Mouse (Mus musculus): ENCODE data around the gene Slain2.
"Not testable (repeated sequence)": the region's sequence is repeated elsewhere in the genome, so short reads cannot be mapped to it uniquely, and the experiment has no call there.

Slain2 gene

DNA sequence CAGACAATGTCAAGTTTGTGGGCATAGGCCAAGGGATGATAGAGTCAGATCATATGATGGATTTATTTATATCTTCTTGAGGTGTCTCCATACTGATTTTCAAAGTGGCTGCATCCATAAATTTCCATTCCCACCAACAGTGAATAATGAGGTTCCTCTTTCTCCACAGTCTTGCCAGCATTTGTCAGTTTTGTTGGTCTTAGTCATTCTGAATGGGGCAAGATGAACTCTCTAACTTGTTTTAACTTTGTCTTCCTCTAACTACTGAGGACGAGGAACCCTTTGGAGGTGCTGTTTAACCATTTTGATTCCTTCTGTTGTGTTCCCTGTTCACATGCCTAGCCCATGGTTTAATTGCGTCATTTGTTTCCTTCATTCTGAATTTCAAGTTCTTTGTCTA lies 36.1 kb downstream of the Slain2 start:
- DNase-seq (ENCODE audit: low read depth, low spot score), result no peak

DNA sequence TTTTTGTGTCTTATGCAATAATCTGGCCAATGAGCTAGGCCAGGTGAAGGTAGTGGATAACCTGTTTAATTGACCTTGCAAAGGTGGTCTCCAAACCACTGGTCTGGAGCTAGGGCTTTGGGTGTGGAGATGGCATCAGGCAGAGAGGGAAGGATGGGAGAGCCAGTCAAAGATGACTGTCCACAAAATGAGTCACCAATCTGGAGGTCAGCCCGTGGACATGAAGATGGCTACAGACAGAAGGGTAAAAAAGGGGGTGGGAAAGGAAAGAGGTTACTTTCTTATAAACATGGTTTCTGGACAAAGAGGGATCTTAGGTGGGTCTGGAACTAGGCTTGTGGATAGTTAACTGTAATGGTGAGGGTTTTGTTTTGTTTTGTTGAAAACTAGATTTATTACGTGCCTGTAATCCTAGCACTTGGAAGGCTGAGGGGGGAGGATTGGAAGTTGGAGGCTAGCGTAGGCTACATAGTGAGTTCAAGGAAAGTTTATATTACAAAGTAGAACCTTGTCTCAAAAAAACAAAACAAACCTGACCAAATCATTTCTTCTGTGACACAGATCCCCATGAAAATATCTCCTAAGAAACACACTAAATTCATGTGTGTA lies 40.0 kb downstream of the Slain2 start:
- DNase-seq (ENCODE audit: low read depth, low spot score), result no peak

DNA sequence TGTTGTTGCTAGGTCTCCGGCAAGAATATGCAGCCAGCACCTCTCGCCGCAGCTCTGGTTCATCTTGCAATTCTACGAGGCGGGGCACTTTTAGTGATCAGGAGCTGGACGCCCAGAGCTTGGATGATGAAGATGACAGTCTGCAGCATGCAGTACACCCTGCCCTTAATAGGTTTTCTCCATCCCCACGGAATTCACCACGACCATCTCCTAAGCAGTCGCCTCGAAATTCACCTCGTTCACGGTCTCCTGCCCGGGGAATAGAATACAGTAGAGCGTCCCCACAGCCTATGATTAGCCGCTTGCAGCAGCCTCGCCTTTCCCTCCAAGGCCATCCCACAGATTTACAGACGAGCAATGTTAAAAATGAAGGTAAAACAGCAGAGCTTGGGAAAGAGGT lies 43.2 kb downstream of the Slain2 start:
- DNase-seq (ENCODE audit: low read depth, low spot score), result no peak

DNA sequence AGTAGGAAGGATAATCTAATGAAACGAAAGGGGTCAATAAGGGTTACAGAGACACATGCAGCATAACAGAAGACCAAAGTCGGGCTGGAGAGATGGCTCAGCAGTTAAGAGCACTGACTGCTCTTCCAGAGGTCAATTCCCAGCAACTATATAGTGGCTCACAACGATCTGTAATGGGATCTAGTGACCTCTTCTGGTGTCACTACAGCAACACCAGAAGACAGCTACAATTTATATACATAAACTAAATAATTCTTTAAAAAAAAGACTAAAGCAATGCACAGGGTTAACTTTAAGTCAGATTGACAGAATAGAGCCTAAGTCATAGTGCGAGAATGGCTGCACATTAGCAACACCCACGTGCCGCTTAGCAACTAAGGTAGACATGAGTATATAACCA lies 46.0 kb downstream of the Slain2 start:
- DNase-seq (ENCODE audit: low read depth, low spot score), result no peak

DNA sequence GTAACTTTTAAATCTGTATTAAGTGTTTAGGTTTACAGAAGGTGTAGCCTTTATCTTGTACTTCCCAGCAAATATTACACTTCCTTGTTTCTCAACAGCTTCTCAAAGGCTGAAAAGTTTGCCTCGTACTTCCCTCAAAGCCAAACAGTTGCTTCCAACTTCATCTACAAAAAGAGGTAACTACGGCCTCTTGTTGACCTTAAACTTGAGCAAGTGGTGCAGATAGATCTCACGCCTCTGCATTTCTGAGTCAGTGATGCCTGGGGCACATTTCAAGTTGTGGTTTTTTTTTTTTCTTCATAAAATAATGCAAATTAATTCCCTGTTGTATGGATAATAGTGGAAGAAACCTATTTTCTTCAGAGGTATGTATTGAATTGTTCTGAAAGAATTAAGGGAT lies 51.6 kb downstream of the Slain2 start:
- no peak for DNase-seq (ENCODE audit: low read depth, low spot score)

DNA sequence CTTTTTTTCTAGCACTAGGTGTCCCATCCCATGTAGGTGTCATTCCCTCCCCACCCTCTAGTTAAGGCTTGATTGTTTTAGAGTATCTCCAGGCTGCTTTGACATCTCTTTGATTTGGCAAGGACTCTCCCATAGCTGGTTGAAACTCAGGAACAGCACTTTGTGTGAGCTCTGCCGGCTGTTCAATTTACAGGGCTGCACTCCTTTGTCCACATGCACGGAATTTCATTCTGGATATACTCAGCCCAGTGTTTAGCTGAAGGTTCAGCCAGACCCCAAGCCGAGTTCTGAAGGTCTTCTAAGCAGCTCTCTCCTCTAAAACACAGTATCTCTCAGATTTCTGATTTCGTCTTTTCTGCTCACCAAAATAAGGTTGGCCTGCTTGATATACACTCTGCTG lies 58.3 kb downstream of the Slain2 start:
- no peak for DNase-seq (ENCODE audit: low read depth, low spot score)

DNA sequence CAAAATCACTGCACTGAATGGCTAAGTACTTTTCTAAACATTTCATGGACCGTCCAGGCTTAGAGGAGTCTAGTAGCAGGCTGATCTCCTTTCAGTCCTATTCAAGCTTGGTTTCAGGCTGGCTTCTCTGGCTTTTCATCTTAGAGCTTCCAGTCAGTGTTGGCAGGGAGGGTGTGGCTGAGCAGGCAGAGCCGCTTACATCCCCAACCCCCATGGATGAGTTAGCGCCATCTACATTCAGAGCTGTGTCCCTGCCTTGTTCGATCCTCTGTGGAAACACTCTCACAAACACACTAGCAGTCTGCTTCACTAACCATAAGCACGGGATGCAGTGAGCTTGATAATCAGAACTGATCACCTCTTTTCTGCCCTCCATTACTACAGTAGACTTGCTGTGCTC lies 58.8 kb downstream of the Slain2 start:
- no peak for DNase-seq (ENCODE audit: low read depth, low spot score)

DNA sequence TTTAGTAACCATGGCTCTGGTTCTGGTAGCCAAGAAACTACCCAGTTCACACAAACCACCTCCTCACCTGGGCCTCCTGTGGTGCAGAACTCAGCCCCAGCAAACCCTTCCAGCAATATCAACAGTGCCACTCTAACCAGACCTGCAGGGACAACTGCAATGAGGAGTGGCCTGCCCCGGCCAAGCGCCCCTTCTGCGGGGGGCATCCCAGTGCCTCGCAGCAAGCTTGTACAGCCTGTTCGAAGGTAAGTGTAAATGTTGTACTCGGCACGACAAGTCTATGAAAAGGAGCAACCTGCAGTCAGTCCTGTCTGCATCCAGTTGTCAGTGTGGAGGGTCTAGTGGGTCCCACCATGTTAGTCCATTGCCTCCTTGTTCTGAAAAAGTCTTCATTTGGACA lies 60.5 kb downstream of the Slain2 start, which contains the start of gene Gm10135:
TSS of gene Gm10135 (minus strand) at position 101 of the 400 bp plus-strand sequence.
- no peak for DNase-seq (ENCODE audit: low read depth, low spot score)

DNA sequence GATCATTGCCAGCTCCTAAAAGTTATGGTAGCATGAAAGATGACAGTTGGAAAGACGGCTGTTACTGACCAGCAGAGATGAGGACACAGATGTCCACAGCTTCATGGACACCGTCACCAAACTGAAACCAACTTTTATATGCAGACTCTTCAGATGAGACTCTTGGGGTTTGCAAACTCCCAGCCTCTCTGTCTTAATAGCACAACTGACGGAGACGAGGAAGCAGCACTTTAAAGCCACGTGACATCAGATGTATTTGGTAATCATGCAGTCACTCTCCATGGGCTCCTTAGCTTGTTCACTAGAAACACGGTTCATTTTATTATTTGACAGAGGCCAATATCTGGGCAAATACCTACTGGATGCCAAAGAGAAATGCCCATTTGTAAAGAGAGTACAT lies 61.9 kb downstream of the Slain2 start:
- DNase-seq (ENCODE audit: low read depth, low spot score), result no peak

DNA sequence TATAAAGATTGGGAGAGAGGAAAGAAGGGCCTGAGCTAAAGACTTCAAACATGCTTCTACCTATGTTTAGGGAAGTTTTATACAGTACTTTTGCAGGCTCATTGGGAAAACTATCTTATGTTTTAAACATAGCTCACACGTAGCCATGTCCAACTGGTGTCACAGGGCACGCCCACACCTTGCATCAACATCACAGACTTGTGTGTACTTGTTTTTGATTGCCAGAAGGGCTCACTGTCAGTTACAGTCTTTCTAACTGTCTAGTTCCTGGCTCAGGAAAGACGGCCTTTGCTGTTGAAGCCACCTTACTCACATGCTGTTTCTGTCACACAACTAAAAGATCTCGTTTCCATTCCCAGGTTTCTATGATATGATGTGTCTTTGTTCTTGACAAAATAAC lies 62.4 kb downstream of the Slain2 start:
- no peak for DNase-seq (ENCODE audit: low read depth, low spot score)

DNA sequence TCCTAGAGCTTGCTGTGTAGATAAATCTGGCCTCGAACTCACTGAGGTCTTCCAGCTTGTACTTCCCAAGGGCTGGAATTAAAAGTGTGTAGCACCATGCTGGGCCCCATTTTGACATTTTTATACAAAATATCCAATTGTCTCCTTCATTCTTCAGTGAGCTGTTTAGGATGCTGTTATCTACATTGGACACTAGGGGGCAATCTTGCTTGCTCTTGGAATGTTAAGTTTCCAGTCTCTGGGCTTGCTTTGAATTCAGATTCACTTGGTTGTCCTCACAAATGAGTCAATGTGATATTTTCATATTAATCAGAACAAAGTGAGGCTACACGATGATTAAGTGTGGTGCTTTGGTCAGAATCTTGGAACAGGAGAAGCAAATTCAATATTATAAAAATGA lies 70.0 kb downstream of the Slain2 start:
- peak; percentile 65 for DNase-seq (ENCODE audit: low read depth, low spot score)

DNA sequence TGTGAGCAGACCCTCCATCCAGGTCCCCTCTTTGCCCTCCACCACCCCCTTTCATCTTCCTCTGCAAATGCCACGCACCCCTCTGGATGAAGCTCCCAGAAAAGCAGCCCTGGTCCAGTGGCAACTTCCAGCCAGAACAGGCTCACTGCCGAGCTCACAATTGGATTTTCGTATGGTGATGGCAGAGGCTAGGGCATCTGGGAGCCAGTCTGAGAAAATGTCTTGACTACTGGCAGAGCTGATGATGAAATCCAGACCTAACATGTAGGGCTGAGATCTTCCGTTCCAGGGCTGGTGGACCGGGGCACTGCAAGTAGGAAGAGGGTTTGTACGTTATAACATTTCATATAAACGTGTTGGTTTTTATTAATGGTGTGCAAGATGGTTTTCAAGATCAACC lies 73.7 kb downstream of the Slain2 start:
- DNase-seq (ENCODE audit: low read depth, low spot score), result no peak

DNA sequence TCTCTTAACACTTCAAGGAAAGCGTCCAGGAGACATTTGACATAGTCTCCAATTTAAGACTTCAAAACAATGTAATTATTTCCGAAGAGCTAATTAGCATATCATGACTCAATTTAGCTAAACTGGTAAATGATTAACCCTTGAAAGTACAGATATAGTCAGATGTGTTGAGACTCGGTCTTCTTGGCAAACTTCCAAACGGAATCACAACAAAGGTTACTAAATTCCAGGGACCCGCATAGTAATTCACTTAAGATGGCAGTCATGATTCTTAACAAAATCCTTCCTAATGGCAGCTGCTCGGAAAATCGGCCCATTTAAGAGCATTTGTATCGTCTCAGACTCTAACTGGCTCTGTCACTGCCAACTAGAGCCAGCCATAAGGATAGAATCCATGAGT lies 75.7 kb downstream of the Slain2 start:
- no peak for DNase-seq (ENCODE audit: low read depth, low spot score)

DNA sequence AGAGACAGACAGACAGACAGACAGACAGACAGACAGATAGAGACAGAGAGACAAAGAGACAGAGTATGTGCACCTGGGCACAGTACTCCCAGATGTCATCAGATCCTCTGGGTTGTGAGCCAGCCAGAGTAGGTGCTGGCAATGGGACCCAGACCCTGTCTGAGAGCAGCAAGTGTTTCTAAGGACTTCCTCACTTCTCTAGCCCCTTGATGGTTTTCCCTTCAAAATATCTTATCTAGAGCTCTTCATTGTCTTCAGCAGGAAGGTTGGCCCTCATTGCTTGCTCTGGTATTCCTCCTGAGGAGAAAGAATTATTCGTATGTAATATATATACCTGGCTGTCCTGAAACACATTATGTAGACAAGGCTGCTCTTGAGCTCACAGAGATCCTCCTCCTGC lies 78.4 kb downstream of the Slain2 start:
- no peak for DNase-seq (ENCODE audit: low read depth, low spot score)

DNA sequence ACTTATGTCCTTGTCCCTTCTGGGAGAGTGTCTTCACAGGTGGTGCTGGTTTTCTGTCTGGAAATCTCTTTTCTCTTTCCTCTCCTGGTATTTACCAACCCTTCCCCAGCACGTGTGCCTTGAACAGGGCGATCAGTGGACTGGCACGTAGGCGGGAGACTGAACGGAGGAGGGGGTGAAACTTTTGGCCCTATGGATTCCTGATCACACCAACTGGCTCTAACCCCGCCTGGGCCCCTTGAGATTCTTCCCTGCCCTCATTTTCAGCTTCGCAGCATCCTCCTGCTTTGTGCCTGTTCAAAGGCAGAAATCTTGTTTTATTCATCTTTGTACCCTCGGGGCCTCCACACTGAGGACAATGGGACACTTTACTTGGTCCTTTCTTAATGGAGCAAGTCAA lies 80.3 kb downstream of the Slain2 start:
- no peak for DNase-seq (ENCODE audit: low read depth, low spot score)

DNA sequence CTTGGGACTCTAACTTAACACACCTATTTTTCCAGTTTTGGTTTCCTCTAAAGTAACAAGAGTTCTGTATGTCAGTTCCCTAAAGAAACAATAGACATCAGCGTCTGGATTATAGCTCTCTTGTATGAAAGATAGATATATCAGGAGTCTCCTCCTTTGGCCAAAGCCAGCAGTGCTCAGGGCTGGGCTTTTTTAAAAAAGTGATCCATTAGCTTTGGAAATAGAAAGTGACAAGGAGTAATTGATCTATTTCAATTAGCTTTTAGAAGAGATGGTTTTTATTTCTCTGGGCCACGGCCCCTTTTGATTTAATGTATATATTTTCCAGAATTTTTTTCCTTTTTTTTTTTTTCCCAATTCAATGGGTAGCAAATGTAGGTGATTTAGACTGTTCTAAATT lies 80.8 kb downstream of the Slain2 start:
- no peak for DNase-seq (ENCODE audit: low read depth, low spot score)

DNA sequence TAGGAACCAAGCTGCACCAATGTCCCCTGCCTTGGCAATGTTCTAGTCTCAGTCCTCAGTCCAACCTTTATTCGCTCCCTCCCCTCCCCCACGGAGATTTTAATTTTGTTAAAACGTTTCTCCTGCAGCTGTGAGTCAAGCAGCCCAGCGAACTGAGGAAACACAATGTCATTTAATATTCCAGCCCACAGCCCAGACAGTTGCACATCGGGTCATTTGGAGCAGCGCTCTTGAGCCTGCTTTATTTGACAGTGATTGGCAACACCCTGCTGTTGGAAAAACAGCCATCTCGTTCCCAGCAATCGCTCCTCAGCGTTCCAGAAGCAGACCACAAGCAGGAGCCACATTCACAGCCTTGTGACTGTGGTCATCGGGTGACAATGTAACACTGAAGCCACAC lies 81.3 kb downstream of the Slain2 start:
- no peak for DNase-seq (ENCODE audit: low read depth, low spot score)

DNA sequence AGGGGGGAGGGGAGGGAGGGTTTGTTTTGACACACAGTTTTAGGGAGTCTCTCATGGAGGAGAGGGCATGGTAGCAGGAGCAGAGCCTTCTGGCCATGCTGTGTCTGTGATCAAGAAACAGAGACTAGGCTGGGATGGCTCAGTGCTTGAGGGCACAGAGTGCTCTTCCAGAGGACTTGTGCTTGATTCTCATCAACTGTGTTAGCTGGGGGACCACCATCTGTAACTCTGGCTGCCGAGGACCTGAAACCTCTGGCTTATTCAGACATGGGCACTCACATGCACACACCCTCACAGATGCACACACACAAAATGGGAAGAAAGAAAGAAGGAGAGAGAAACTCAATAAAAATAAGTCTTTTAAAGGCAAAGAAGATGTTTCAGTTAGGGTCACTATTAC lies 84.4 kb downstream of the Slain2 start:
- not testable (repeated sequence) for DNase-seq (ENCODE audit: low read depth, low spot score)

DNA sequence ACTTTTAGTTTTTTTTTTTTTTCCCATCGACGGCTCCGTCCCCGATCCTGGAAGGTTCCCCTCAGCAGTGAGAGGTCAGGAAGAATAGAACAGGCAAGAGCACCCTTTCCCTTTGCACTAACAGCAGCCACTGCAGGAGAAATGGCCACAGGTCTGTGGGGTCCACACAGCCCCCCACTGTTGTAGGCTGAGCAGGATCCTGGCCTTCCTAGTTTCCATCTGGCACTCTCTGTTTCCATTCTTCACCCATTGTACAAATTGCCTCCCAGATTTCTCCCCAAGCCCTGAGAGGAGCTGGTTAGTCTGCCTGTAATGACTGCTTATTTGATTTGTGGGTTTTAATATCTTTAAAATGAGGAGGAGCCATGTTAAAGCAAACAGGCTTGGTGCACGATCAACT lies 89.9 kb downstream of the Slain2 start:
- no peak for DNase-seq (ENCODE audit: low read depth, low spot score)

DNA sequence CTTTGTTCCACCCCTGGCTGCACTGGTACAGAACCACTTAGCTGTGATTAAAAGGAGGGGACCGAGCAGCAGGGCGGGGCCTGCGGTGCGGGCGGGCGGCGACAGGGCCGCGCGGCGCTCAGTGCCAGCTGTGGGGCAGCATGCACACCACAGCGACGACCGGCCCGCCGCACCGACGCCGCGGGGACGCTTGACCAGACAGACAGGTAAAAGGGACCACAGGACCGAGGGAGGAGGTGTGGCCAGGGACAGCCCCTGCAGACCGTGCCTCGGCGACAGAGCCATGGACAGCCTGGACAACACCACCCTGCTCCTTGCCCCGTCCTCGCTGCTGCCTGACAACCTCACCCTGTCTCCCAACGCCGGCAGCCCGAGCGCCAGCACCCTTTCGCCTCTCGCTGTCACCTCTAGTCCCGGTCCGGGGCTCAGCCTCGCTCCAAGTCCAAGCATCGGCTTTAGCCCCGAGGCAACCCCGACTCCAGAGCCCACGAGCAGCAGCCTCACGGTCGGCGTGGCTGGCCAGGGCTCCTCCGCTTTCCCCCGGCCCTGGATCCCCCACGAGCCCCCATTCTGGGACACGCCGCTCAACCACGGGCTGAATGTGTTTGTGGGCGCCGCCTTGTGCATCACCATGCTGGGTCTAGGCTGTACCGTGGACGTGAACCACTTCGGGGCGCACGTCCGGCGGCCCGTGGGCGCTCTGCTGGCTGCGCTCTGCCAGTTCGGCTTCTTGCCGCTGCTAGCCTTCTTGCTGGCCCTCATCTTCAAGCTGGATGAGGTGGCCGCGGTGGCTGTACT lies 92.9 kb downstream of the Slain2 start, which contains the start of gene Slc10a4:
TSS of gene Slc10a4 (plus strand) at position 100 of the 798 bp plus-strand sequence.
- peak; percentile 22 for DNase-seq (ENCODE audit: low read depth, low spot score)

DNA sequence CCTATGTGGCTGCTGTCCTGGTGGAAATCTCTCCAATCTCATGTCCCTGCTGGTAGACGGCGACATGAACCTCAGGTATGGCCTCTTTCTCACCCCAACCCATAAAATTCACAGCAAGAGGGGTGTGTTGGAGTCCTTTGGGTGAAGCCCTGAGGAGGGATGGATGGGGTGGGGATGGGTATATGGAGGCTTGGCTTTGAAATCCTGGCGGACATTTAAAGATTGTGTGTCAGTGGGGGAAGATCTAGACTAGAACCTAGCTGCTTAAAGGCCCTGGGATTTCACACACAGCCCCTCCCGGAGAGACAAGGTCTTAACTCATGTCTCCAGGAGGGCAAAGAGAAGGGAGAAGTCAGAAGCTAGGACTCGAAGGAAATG lies 93.5 kb downstream of the Slain2 start:
- no peak for DNase-seq (ENCODE audit: low read depth, low spot score)

DNA sequence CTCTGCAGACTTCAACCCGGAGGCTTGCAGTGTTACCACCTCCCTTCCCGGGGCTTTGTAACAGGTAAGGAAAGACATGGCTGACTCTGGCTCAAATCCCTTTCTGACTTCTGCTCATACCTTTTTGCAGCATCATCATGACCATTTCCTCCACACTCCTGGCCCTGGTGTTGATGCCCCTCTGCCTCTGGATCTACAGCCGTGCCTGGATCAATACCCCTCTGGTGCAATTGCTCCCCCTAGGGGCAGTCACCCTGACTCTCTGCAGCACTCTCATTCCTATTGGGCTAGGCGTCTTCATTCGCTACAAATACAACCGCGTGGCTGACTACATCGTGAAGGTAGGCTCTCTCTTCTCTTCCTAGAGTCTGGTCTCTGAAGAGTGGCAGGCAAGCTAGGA lies 94.1 kb downstream of the Slain2 start:
- DNase-seq (ENCODE audit: low read depth, low spot score), result not testable (repeated sequence)

DNA sequence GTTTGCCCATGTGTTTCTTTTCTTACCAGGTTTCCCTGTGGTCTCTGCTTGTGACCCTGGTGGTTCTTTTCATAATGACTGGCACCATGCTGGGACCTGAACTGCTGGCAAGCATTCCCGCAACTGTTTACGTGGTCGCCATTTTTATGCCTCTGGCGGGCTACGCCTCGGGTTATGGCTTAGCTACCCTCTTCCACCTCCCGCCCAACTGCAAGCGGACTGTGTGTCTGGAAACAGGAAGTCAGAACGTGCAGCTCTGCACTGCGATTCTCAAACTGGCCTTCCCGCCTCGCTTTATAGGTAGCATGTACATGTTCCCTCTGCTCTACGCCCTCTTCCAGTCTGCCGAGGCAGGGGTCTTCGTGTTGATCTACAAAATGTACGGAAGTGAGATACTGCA lies 97.7 kb downstream of the Slain2 start:
- not testable (repeated sequence) for DNase-seq (ENCODE audit: low read depth, low spot score)
